Mouse (Mus musculus): ENCODE measurements around the gene Idi1. TPM values are rescaled to one million over a fixed set of nuclear protein-coding genes. Genes with fewer than 3 reads are reported as not detected.
"Not testable (repeated sequence)": the region's sequence is repeated elsewhere in the genome, so short reads cannot be mapped to it uniquely, and the experiment has no call there.

The Idi1 gene
- 89.4 and 94.1 TPM in 2 replicates for polyA plus RNA-seq (2015; fragmentation: Nextera tagmentation; extraction: Ambion mirVana)

GRCm38 (mm10) chr13:8885445-8886184 lies at the start of gene Idi1:
Gene Idi1 (plus strand): TSS chr13:8885501.
- H3K4me3 ChIP-seq = peak within 1 kb of the TSS; percentile 65
- H3K9ac ChIP-seq = peak within 1 kb of the TSS; percentile 60
- H3K27me3 ChIP-seq (replicated peaks) = no peaks in the 10 kb centered on the region
- ATAC-seq (replicated peaks) = peak; percentile 100
- WGBS = under 1% methylated on average over 46 of the region's 46 CpGs
- H3K9me3 ChIP-seq = no peaks in the 10 kb centered on the region
- peak within 1 kb of the TSS; percentile 98 for H3K27ac ChIP-seq
- H3K4me1 ChIP-seq = peaks cover 28% of the 10 kb centered on the region
- peaks cover 9% of the 10 kb centered on the region; the same call in 1 of the 2 replicates for H3K36me3 ChIP-seq (replicated peaks)
- peak within 1 kb of the TSS; percentile 58 for H3K4me2 ChIP-seq

GRCm38 (mm10) chr13:8838394-8838793 lies 46.9 kb upstream of the Idi1 start:
- H3K36me3 ChIP-seq (replicated peaks) = peaks cover 34% of the 10 kb centered on the region
- H3K4me1 ChIP-seq = no peaks in the 10 kb centered on the region
- H3K27ac ChIP-seq = no peak overlapping the region
- WGBS = 34% methylated on average over 3 of the region's 3 CpGs
- no peak overlapping the region for H3K9ac ChIP-seq
- H3K4me2 ChIP-seq = no peak overlapping the region
- H3K27me3 ChIP-seq (replicated peaks) = no peaks in the 10 kb centered on the region
- no peaks in the 10 kb centered on the region for H3K9me3 ChIP-seq
- no peak for ATAC-seq (replicated peaks)
- no peak overlapping the region for H3K4me3 ChIP-seq

GRCm38 (mm10) chr13:8839111-8839510 lies 46.2 kb upstream of the Idi1 start:
- Histone ChIP-seq H3K4me1 (no peaks in the 10 kb centered on the region), H3K9ac (no peak overlapping the region), H3K4me3 (no peak overlapping the region), H3K27ac (no peak overlapping the region), H3K36me3 (replicated peaks) (peaks cover 38% of the 10 kb centered on the region), H3K9me3 (no peaks in the 10 kb centered on the region), H3K27me3 (replicated peaks) (no peaks in the 10 kb centered on the region), H3K4me2 (no peak overlapping the region)
- no peak for ATAC-seq (replicated peaks)
- WGBS = 92% methylated on average over 10 of the region's 10 CpGs

DNA sequence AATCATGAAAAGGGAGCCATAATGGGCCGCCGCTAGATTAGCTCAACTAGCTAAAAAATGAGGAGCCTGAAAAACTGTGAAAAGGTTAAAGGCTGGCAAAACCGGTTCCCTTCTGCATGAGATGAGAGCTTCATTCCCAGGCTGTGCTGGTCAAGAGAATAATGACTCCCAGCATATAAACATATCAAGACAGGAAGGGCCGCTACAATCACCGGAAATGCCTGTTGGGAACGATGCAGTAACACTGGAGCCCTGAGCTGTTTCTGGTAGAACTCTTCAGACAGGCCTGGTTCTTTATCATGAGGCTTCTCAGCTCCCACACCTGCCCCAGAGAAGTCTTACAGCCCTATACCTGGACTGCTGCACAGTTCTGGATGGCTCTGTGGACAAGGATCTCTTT lies 45.4 kb upstream of the Idi1 start:
- H3K36me3 ChIP-seq (replicated peaks) = peaks cover 32% of the 10 kb centered on the region

GRCm38 (mm10) chr13:8840941-8841340 lies 44.4 kb upstream of the Idi1 start:
- H3K36me3 ChIP-seq (replicated peaks) = peaks cover 27% of the 10 kb centered on the region
- H3K4me3 ChIP-seq = no peak overlapping the region
- H3K4me2 ChIP-seq = no peak overlapping the region
- no peaks in the 10 kb centered on the region for H3K9me3 ChIP-seq
- no peaks in the 10 kb centered on the region for H3K27me3 ChIP-seq (replicated peaks)
- H3K4me1 ChIP-seq = no peaks in the 10 kb centered on the region
- no peak overlapping the region for H3K27ac ChIP-seq
- WGBS = 91% methylated on average over 2 of the region's 2 CpGs
- H3K9ac ChIP-seq = no peak overlapping the region
- no peak for ATAC-seq (replicated peaks)

More for the DNA sequence above, 45.4 kb upstream of the Idi1 start:
- WGBS = 86% methylated on average over 6 of the region's 6 CpGs
- Histone ChIP-seq H3K27ac (no peak overlapping the region), H3K4me1 (no peaks in the 10 kb centered on the region), H3K9ac (no peak overlapping the region), H3K27me3 (replicated peaks) (no peaks in the 10 kb centered on the region), H3K4me2 (no peak overlapping the region), H3K4me3 (no peak overlapping the region), H3K9me3 (no peaks in the 10 kb centered on the region)
- ATAC-seq (replicated peaks) = no peak

DNA sequence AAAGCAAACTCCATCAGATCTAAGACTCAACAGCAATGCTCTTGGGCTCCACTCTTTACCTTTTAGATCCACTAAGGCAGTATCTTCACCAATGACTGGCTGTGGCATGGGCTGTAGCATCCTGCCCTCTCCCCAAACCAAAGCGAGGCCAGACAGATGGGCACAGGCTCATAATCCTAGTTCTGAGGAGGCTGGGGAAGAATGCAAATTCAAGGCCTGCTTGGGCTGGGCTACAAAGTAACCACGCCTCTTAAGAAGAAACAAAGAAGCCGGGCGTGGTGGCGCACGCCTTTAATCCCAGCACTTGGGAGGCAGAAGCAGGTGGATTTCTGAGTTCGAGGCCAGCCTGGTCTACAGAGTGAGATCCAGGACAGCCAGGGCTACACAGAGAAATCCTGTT lies 43.5 kb upstream of the Idi1 start:
- ATAC-seq (replicated peaks); H3K27me3 ChIP-seq (replicated peaks); H3K4me2 ChIP-seq; H3K4me3 ChIP-seq; H3K9ac ChIP-seq; H3K4me1 ChIP-seq; H3K27ac ChIP-seq; H3K9me3 ChIP-seq: not testable (repeated sequence)
- peaks cover 32% of the 10 kb centered on the region for H3K36me3 ChIP-seq (replicated peaks)
- 92% methylated on average over 7 of the region's 7 CpGs for WGBS

DNA sequence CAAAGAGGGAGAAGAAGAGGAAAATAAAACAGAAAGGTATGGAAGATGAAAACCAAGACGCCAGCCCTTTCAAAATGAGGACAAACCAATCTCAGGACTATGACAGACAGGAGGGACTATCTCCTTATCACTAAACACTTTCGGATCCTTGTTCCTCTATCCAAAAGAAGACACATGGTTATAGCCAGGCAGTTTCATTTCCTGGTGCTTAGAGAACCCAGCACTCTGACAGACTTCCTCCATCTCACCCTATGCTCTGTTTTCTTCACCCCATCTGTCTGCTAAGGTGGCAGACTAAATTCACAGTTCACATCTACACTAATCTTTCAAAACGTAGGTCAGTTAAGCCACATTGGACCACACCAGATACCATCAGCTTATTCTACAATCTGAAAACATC lies 43.0 kb upstream of the Idi1 start:
- no peak for ATAC-seq (replicated peaks)
- Histone ChIP-seq H3K4me3 (no peak overlapping the region), H3K27ac (no peak overlapping the region), H3K9ac (no peak overlapping the region), H3K4me1 (no peaks in the 10 kb centered on the region), H3K27me3 (replicated peaks) (no peaks in the 10 kb centered on the region), H3K9me3 (no peaks in the 10 kb centered on the region), H3K36me3 (replicated peaks) (peaks cover 37% of the 10 kb centered on the region), H3K4me2 (no peak overlapping the region)
- 96% methylated on average over 3 of the region's 3 CpGs for WGBS

DNA sequence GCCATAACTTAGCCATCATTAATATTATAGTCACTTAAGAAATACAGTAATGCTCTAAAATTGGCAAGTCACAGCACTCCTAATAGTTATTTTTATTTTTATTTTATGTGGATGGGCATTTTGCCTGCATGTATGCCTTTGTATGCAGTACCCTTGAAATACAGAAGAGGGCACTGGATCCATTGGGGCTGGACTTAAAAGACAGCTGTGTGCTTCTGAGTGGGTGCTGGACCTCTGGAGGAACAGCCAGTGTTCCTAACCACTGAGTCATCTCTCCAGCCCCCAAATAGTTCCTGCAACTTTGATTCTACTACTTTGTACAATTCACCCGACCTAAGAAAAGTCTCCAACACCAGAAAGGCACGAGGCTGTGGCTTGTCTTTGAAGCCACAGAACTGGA lies 37.6 kb upstream of the Idi1 start:
- H3K4me1 ChIP-seq = no peaks in the 10 kb centered on the region
- no peak for ATAC-seq (replicated peaks)
- no peak overlapping the region for H3K27ac ChIP-seq
- H3K27me3 ChIP-seq (replicated peaks) = no peaks in the 10 kb centered on the region
- H3K9me3 ChIP-seq = no peaks in the 10 kb centered on the region
- no peak overlapping the region for H3K4me3 ChIP-seq
- H3K36me3 ChIP-seq (replicated peaks) = peaks cover 24% of the 10 kb centered on the region; the same call in 1 of the 2 replicates
- H3K4me2 ChIP-seq = no peak overlapping the region
- WGBS = 53% methylated on average over 2 of the region's 2 CpGs
- H3K9ac ChIP-seq = no peak overlapping the region

- no peaks in the 10 kb centered on the region for H3K4me1 ChIP-seq
- H3K27me3 ChIP-seq (replicated peaks) = no peaks in the 10 kb centered on the region
- no peak overlapping the region for H3K4me2 ChIP-seq
- no peak overlapping the region for H3K4me3 ChIP-seq
- no peak for ATAC-seq (replicated peaks)
- no peak overlapping the region for H3K9ac ChIP-seq
- 73% methylated on average over 1 of the region's 1 CpGs for WGBS
- no peaks in the 10 kb centered on the region for H3K9me3 ChIP-seq
- H3K36me3 ChIP-seq (replicated peaks) = peaks cover 29% of the 10 kb centered on the region; the same call in 1 of the 2 replicates
- H3K27ac ChIP-seq = no peak overlapping the region
Observed at GRCm38 (mm10) chr13:8849311-8849710, 36.0 kb upstream of the Idi1 start.

DNA sequence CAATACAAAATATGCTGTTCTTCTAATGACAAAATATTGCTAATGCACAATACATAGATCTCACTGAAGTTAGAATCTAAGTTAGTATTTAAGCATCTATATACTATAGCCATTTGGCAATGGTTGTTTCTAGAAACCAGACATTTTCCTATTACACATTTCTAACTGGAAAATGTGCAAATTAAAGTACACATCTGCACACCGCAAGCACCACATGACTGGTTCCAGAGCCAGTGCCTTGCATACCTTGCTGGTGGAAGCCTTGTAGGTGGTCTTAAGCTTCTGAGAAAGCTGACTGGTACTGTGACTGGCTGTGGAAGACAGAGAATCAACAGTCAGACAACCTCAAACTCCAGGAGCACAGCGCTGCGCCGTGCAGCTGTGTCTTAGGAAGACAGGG lies 31.9 kb upstream of the Idi1 start:
- no peak overlapping the region for H3K4me2 ChIP-seq
- WGBS = 98% methylated on average over 4 of the region's 4 CpGs
- H3K4me1 ChIP-seq = no peaks in the 10 kb centered on the region
- H3K36me3 ChIP-seq (replicated peaks) = peaks cover 24% of the 10 kb centered on the region; the same call in 1 of the 2 replicates
- H3K27me3 ChIP-seq (replicated peaks) = no peaks in the 10 kb centered on the region
- H3K27ac ChIP-seq = no peak overlapping the region
- H3K9me3 ChIP-seq = no peaks in the 10 kb centered on the region
- no peak for ATAC-seq (replicated peaks)
- H3K9ac ChIP-seq = no peak overlapping the region
- H3K4me3 ChIP-seq = no peak overlapping the region

- 92% methylated on average over 2 of the region's 2 CpGs for WGBS
Observed at GRCm38 (mm10) chr13:8854769-8855168, 30.5 kb upstream of the Idi1 start.

GRCm38 (mm10) chr13:8858453-8858852 lies 26.8 kb upstream of the Idi1 start:
- 97% methylated on average over 6 of the region's 6 CpGs for WGBS
- Histone ChIP-seq H3K4me1 (no peaks in the 10 kb centered on the region), H3K9me3 (no peaks in the 10 kb centered on the region), H3K9ac (no peak overlapping the region), H3K27ac (no peak overlapping the region), H3K4me2 (no peak overlapping the region), H3K36me3 (replicated peaks) (peaks cover 25% of the 10 kb centered on the region; the same call in 1 of the 2 replicates), H3K4me3 (no peak overlapping the region), H3K27me3 (replicated peaks) (no peaks in the 10 kb centered on the region)
- no peak for ATAC-seq (replicated peaks)

More at GRCm38 (mm10) chr13:8854769-8855168, 30.5 kb upstream of the Idi1 start:
- no peak for ATAC-seq (replicated peaks)
- Histone ChIP-seq H3K9me3 (no peaks in the 10 kb centered on the region), H3K4me2 (no peak overlapping the region), H3K27me3 (replicated peaks) (no peaks in the 10 kb centered on the region), H3K4me1 (no peaks in the 10 kb centered on the region), H3K4me3 (no peak overlapping the region), H3K36me3 (replicated peaks) (peaks cover 24% of the 10 kb centered on the region; the same call in 1 of the 2 replicates), H3K27ac (no peak overlapping the region), H3K9ac (no peak overlapping the region)

DNA sequence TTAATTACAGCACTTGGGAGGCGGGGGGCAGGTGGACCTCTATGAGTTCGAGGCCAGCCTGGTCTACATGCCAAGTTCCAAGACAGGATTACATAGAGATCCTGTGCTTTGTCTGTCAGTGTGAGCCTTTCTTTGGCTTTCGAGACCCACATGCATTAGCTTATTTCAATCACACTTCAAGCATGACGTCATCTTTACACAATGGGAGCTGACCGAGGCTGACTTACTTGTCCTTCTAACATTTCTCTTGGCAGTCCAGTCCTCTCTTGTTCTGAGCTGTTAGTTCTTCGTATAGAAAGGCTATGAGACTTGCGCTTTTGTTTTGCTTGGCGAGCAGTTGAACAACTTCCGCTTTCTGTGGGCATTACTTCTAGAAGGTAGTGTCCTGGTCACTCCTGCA lies 24.4 kb upstream of the Idi1 start:
- Histone ChIP-seq H3K27ac (no peak overlapping the region), H3K4me2 (no peak overlapping the region), H3K4me3 (no peak overlapping the region), H3K27me3 (replicated peaks) (no peaks in the 10 kb centered on the region), H3K9me3 (no peaks in the 10 kb centered on the region), H3K36me3 (replicated peaks) (peaks cover 12% of the 10 kb centered on the region; the same call in 1 of the 2 replicates), H3K4me1 (no peaks in the 10 kb centered on the region), H3K9ac (no peak overlapping the region)
- ATAC-seq (replicated peaks) = no peak
- 89% methylated on average over 9 of the region's 9 CpGs for WGBS

All from midbrain, embryonic 15.5 days (tissue).